Mouse (Mus musculus): ENCODE measurements around the gene Acss3.

DNA sequence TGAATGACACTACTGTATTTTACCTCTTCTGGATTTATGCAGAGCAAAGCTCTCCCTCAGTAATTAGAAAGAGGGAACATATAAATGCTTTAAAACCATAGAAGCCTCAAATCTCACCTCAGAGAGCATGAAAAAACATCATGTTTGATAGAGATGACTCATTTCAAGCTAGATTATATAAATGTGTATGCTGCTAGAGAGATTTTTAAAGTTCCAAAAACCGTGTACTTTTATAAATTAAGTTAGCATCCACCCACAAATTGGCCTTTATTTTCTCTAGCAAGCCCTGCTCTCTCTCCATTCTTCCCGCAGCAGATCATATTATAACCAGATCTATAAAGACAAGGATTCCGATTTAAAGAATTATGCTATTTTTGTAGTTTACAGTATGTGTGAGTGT is 164.4 kb downstream of the Acss3 start:
- TF ChIP-seq CTCF (IDR thresholded peaks at IDR 0.05; ENCODE audit: insufficient read depth, low read depth, low read length) (no peak), POLR2A (IDR thresholded peaks at IDR 0.05; ENCODE audit: insufficient read depth, low read depth, low read length) (no peak)

Measured in olfactory bulb, adult 2 months (tissue).